Mouse (Mus musculus) limb, embryonic 12.5 days (tissue): ENCODE measurements around the gene Arhgap23. TPM values are rescaled to one million over a fixed set of nuclear protein-coding genes. Genes with fewer than 3 reads are reported as not detected.

ENCODE experiments used
- ATAC-seq: fragments of 200-750 bp; cut with Nextera tagmentation; 2 replicates; pipeline ENCODE4 v1.8.0; 2017; ENCODE audit warnings: low read depth, moderate TSS enrichment; ENCODE audit not compliant: insufficient number of reproducible peaks, insufficient read depth, low FRiP score, low TSS enrichment
- H3K27ac ChIP-seq: fragments of 300-500 bp; sonication (generic); 2 replicates; pipeline ENCODE4 v1.5.1; 2016; ENCODE audit warnings: mild to moderate bottlenecking, moderate library complexity
- H3K27me3 ChIP-seq: fragments of 300-500 bp; sonication (generic); 2 replicates; pipeline ENCODE4 v1.6.1; 2016; ENCODE audit warnings: mild to moderate bottlenecking, moderate library complexity
- H3K36me3 ChIP-seq: fragments of 300-500 bp; sonication (generic); 2 replicates; pipeline ENCODE4 v1.6.1; 2016; ENCODE audit warnings: mild to moderate bottlenecking, moderate library complexity
- H3K4me1 ChIP-seq: fragments of 300-500 bp; sonication (generic); replicated peaks from 2 replicates; pipeline ENCODE4 v1.6.1; 2016
- H3K4me2 ChIP-seq: fragments of 300-500 bp; sonication (generic); 2 replicates; pipeline ENCODE4 v1.6.1; 2016; ENCODE audit warnings: mild to moderate bottlenecking, moderate library complexity
- H3K4me3 ChIP-seq: fragments of 300-500 bp; sonication (generic); replicated peaks from 2 replicates; pipeline ENCODE4 v1.5.1; 2016; ENCODE audit warnings: mild to moderate bottlenecking
- H3K9ac ChIP-seq: fragments of 300-500 bp; sonication (generic); replicated peaks from 2 replicates; pipeline ENCODE4 v1.6.1; 2016; ENCODE audit warnings: mild to moderate bottlenecking, moderate library complexity
- H3K9me3 ChIP-seq: fragments of 300-500 bp; sonication (generic); 2 replicates; pipeline ENCODE4 v1.6.1; 2016; ENCODE audit warnings: mild to moderate bottlenecking, moderate library complexity
- WGBS: fragments of 180-500 bp; shearing (Covaris S2); methylation state at CpG from one replicate; pipeline ENCODE4 v1.1.7; 2016; 5-methylcytosine and 5-hydroxymethylcytosine counted together
- polyA plus RNA-seq: library from polyadenylated mRNA; unstranded; fragments of >200 nt; fragmentation: Nextera tagmentation; extraction: Ambion mirVana; gene quantifications from 2 replicates; pipeline ENCODE4 v1.2.1, GENCODE M21; 2016

Gene Arhgap23
- polyA plus RNA-seq, 1 experiment from 2014 or later = 7.4 TPM

DNA sequence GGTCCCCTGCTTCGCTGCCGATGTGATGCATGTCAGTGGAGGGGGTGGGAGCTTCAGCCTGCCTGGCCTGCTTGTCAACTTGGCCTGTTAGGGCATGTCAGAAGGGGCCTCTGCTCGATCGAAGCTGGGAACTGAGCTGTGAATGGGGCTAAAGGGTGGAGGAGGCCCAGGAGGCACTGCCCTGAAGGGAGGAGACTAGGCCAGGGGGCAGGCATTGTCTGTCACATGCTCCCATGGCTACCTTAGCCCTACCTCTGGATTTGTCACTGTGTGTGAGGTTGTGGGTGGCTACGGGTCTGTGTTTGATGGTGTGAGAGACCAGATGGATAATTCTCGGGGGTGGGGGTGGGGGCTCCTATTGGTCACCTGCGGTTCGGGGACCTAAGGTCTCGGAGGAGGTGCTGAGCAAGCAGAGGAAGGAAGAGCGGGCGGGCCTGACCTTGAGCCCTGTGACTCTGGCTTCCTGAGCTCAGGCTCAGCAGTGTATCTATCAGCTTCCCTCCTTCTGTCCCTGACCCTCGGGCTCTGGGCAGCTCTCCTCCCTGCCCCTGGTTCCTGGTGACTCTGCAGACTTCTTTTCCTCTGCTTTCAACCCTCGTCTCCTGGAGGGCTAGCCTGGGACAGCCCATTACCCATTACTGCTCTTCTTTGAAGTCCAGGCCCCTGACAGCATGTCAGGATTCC, 20.6 kb downstream of the Arhgap23 start:
- no peak for ATAC-seq
- Histone ChIP-seq H3K4me2 (peak overlapping the region; percentile 53; the same call in 1 of the 2 replicates), H3K27me3 (peaks cover 19% of the 10 kb centered on the region), H3K9ac (no peak overlapping the region; the same call in 1 of the 2 replicates), H3K36me3 (no peaks in the 10 kb centered on the region), H3K4me1 (peaks cover 60% of the 10 kb centered on the region), H3K9me3 (no peaks in the 10 kb centered on the region), H3K27ac (peak overlapping the region; percentile 78), H3K4me3 (no peak overlapping the region)
- WGBS = 47% methylated on average over 13 of the region's 13 CpGs

DNA sequence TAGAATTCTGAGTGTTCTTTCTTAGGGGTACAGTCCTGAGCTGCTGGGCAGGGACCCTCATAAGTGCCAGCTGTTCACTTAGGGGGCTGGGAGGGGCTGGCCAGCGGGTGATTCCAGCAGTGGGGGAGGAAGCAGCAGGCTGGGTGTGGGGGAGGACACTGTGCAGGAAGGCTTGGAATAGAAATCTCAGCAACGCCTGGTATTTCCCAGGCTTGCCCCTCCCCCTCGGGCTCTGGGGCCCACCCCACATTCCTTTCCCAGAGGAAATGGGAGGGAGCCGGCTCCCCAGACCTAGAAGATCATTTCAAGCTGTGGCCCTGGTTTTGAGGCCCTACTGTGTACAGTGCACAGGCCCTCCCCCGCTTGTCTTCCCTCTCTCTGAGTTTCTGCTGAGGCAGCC, 22.4 kb downstream of the Arhgap23 start:
- Histone ChIP-seq H3K36me3 (no peaks in the 10 kb centered on the region), H3K27ac (peak overlapping the region; percentile 78), H3K27me3 (peaks cover 23% of the 10 kb centered on the region), H3K4me1 (peaks cover 78% of the 10 kb centered on the region), H3K4me3 (no peak overlapping the region), H3K4me2 (peak overlapping the region; percentile 29), H3K9ac (no peak overlapping the region), H3K9me3 (no peaks in the 10 kb centered on the region)
- 9% methylated on average over 5 of the region's 5 CpGs for WGBS
- peak; percentile 7; the same call in 1 of the 2 replicates for ATAC-seq

DNA sequence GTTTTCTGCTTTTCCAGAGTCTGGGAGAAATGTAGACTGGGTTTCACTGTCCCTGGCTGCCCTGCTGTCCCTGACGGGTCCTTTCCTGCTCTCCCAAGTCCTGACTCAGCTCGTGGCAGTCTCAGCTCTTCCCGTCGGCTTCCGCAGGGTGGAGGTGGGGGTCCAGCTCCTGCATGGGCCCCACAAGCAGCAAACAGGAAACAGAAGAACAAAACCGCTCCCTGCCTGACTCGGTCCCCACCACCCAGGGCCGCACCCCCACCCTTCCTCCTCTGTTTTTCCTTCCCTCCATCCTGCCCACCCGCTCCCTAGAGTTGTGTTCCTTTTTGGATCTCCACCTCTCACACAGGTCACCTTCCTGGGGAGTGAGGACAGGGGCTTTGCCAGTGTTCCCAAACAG, 23.5 kb downstream of the Arhgap23 start:
- Histone ChIP-seq H3K9me3 (no peaks in the 10 kb centered on the region), H3K4me3 (no peak overlapping the region), H3K27ac (peak overlapping the region; percentile 78), H3K27me3 (peaks cover 23% of the 10 kb centered on the region), H3K4me2 (no peak overlapping the region), H3K9ac (peak overlapping the region; percentile 27; the same call in 1 of the 2 replicates), H3K4me1 (peaks cover 83% of the 10 kb centered on the region), H3K36me3 (peaks cover 3% of the 10 kb centered on the region; the same call in 1 of the 2 replicates)
- WGBS = 41% methylated on average over 9 of the region's 9 CpGs
- no peak for ATAC-seq

DNA sequence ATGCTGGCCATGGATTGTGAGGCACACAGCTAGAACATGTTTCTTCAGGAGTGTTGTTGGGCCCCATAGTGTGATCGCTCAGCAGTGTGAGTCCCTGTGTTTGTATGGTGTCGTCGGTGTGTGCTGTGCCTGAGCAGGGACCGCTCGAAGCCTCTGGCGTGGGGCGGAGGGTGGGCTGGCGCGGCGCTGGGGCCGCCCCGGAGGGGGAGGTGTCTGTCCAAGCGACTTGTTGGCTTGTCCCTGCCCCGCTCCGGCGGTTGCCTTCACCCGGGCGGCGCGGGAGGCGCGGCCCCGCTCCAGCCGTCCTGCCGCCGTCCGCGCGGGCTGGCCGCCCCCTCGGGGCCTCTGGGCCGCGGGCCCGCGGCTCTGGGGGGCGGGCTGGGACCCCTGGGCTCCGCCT, 24.6 kb downstream of the Arhgap23 start:
- peak; percentile 58; the same call in 1 of the 2 replicates for ATAC-seq
- peak overlapping the region; percentile 84 for H3K4me2 ChIP-seq
- H3K27ac ChIP-seq = peak overlapping the region; percentile 78
- no peaks in the 10 kb centered on the region for H3K9me3 ChIP-seq
- peaks cover 23% of the 10 kb centered on the region for H3K27me3 ChIP-seq
- WGBS = 1% methylated on average over 22 of the region's 37 CpGs
- peaks cover 79% of the 10 kb centered on the region for H3K4me1 ChIP-seq
- H3K36me3 ChIP-seq = peaks cover 14% of the 10 kb centered on the region
- peak overlapping the region; percentile 69 for H3K4me3 ChIP-seq
- peak overlapping the region; percentile 77 for H3K9ac ChIP-seq

DNA sequence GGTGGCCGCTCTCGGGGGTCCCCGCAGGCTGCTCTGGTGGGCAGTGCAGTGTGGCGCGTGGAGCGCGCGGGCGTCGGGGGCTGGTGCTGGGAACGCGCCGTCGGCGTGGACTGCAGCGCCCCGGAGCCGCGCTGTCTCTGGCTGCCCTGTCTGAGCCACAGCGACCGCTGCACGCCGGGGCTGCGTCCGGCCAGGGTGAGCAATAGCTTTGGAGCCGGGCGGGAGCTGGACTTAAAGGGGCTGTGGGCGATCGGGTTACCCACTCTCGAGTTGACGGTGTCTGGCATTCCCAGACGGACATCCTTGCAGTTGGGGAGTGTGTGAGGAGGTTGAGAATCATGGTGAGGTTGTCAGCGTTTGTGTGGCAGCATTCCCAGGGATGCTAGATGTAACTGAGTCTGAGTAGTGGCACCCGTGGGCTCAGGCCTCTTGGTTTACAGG, 25.1 kb downstream of the Arhgap23 start:
- Histone ChIP-seq H3K9me3 (no peaks in the 10 kb centered on the region), H3K4me2 (peak overlapping the region; percentile 84), H3K27me3 (peaks cover 23% of the 10 kb centered on the region), H3K27ac (peak overlapping the region; percentile 78), H3K4me3 (peak overlapping the region; percentile 69), H3K4me1 (peaks cover 74% of the 10 kb centered on the region), H3K36me3 (peaks cover 18% of the 10 kb centered on the region), H3K9ac (peak overlapping the region; percentile 77)
- 2% methylated on average over 34 of the region's 34 CpGs for WGBS
- peak; percentile 21; the same call in 1 of the 2 replicates for ATAC-seq

DNA sequence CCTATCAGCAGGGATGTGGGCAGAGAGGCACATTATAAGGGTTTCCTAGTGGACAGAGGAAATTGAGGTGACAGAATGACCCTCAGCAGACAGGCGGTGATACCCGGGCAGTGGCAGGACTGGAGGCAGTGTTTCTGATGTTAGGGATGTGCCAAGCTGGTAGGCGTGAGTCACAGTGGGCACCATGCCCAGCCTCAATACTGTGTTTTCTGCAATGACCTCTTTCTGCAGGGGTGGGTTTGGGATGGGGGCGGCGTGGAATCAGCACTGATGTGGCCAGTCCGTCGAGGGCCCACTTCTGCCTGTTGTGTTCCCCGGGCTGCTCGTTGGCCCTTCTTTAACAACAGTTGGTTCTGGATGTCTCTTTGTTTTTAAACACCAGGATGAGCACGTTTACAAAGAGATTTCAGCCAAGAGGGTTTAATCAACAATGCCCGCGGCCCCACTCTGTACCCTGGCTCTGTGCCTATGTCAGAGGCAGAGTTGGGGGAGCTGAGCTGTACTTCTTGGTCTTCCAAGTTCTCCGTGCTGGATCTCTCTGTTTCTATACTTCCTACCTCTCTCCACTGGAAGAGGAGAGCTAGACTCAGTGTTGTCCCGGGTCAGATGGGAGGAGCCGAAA, 25.8 kb downstream of the Arhgap23 start:
- Histone ChIP-seq H3K9ac (peak overlapping the region; percentile 77; the same call in 1 of the 2 replicates), H3K4me2 (peak overlapping the region; percentile 84), H3K36me3 (peaks cover 25% of the 10 kb centered on the region), H3K4me1 (peaks cover 67% of the 10 kb centered on the region), H3K4me3 (peak overlapping the region; percentile 69), H3K9me3 (no peaks in the 10 kb centered on the region), H3K27ac (peak overlapping the region; percentile 73; the same call in 1 of the 2 replicates), H3K27me3 (peaks cover 23% of the 10 kb centered on the region)
- WGBS = 59% methylated on average over 15 of the region's 15 CpGs
- ATAC-seq = no peak

DNA sequence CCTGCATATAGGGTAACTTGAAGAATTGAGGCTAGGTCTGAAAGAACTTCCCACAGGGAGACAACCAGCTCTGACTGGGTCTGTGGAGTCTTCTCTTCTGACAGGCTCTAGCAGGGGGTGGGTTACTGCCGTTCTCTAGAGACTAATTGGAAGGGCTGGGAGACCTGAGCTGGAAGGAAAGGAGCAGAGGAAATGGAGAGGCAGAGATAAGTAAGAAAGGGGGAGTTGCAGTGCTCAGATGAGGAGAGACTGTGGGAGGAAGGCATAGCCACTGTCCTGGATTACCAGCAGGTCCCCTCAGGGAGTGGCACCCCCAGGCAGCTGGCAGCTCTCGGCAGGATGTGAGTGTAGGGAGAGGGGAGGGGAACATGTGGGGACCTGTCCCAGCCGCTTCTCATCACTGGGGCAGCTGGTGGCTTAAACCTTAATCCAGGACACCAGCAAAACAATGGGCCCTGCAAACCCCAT, 26.4 kb downstream of the Arhgap23 start:
- ATAC-seq = no peak
- 12% methylated on average over 3 of the region's 3 CpGs for WGBS
- H3K4me2 ChIP-seq = peak overlapping the region; percentile 84
- peak overlapping the region; percentile 73 for H3K27ac ChIP-seq
- no peaks in the 10 kb centered on the region for H3K9me3 ChIP-seq
- peaks cover 30% of the 10 kb centered on the region for H3K36me3 ChIP-seq
- peaks cover 62% of the 10 kb centered on the region for H3K4me1 ChIP-seq
- peak overlapping the region; percentile 37 for H3K9ac ChIP-seq
- H3K27me3 ChIP-seq = peaks cover 23% of the 10 kb centered on the region
- H3K4me3 ChIP-seq = peak overlapping the region; percentile 69

DNA sequence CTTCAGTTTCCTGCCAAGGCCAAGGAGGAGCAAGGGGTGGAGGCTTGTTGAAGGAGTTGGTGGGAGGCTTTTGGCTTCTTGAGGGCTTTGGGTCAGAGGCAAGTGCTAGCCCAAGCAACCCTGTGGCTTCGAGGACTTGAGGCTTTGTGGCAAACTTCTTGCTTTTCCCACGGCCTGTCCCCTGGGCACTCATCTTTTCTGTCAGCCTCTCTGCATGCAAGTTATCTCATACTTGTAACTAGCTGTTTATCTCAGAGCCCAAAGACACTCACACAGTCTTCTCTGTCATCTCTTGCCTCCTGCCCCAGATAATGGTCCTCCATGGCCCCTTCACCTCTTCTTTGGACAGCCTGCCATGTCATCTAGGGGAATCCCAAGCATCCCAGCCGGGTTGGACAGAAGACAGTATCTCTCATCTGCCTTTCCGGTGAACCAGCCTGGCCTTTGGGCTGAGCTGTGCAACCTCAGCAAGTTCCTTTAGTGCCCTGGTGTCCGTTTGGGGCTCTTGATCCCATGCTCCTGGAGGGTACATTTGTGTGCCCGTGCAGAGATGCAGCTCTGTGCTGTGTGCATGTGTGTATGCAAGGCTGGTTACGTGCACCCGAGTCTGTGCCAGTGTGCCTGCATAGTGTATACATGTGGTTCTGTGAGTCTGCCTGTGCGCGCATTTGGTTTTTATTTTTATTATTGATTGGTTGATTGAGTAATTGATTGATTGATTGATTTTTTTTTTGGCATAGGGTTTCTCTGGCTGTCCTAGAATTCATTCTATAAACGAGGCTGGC, 27.8 kb downstream of the Arhgap23 start:
- ATAC-seq = no peak
- no peak overlapping the region for H3K4me3 ChIP-seq
- peak overlapping the region; percentile 73; the same call in 1 of the 2 replicates for H3K27ac ChIP-seq
- no peaks in the 10 kb centered on the region for H3K9me3 ChIP-seq
- H3K27me3 ChIP-seq = peaks cover 23% of the 10 kb centered on the region
- H3K9ac ChIP-seq = no peak overlapping the region
- H3K4me1 ChIP-seq = peaks cover 52% of the 10 kb centered on the region
- peaks cover 36% of the 10 kb centered on the region for H3K36me3 ChIP-seq
- H3K4me2 ChIP-seq = peak overlapping the region; percentile 84; the same call in 1 of the 2 replicates
- WGBS = 87% methylated on average over 11 of the region's 11 CpGs

DNA sequence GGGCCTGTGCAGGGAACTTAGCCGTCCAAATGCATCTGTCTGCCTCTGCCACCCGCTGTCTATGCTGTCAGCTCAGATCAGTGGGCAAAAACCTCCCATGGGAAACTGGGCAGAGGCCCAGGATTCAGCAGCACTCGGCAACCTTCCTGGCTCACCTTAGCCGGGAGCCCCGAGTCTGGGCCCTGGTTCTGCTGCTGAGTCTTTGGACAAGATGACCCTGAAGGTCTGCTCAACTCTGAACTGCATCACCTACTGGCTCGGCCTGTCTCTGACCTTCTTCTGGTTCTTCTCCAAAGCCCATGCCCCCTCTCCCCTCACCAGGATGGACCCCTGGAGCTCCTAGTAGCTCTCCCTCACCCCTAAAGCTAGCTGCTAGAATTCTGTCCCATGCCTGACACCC, 30.3 kb downstream of the Arhgap23 start:
- Histone ChIP-seq H3K9ac (no peak overlapping the region), H3K36me3 (peaks cover 48% of the 10 kb centered on the region), H3K9me3 (no peaks in the 10 kb centered on the region), H3K27ac (peak overlapping the region; percentile 18; the same call in 1 of the 2 replicates), H3K27me3 (peaks cover 8% of the 10 kb centered on the region; the same call in 1 of the 2 replicates), H3K4me1 (peaks cover 42% of the 10 kb centered on the region), H3K4me3 (no peak overlapping the region), H3K4me2 (no peak overlapping the region)
- no peak for ATAC-seq
- 82% methylated on average over 6 of the region's 6 CpGs for WGBS

DNA sequence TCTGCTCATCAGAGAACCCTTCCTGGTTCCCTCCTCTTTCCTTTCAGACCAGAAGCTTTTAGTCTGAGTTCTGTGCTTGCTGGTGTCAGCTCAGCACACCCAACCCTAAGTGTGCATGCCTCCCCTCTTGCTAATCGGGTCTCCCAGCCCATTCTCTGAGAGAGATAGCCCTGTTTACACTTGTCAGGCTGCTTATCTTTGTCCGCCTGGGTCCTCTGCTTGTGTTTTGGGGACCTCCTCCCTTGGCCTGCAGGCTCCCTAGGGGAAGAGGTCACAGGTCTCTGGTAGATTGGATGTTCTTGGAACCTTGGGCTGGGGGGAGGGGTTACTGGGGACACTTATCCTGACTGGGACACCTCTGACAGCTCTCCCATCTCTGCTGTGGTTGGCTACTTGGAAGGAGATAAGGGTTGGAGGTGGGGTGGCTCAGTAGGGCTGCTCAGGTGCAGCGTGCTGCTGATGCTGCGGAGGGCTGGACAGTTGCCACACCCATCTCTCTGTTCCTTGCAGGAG, 30.7 kb downstream of the Arhgap23 start:
- ATAC-seq = no peak

More for the DNA sequence above, 30.7 kb downstream of the Arhgap23 start:
- Histone ChIP-seq H3K36me3 (peaks cover 48% of the 10 kb centered on the region), H3K27ac (0 out of 2 replicates have a peak overlapping the region, but pooled peaks have one; percentile 18), H3K4me1 (peaks cover 42% of the 10 kb centered on the region), H3K4me3 (no peak overlapping the region), H3K4me2 (no peak overlapping the region), H3K27me3 (peaks cover 3% of the 10 kb centered on the region; the same call in 1 of the 2 replicates), H3K9me3 (no peaks in the 10 kb centered on the region), H3K9ac (no peak overlapping the region)
- WGBS = 70% methylated on average over 4 of the region's 4 CpGs
